Mouse (Mus musculus) brain, embryonic 14.5 days (tissue): Measurements from ENCODE around the gene Dqx1. TPM values are rescaled to one million over a fixed set of nuclear protein-coding genes. Genes with fewer than 3 reads are reported as not detected.

Experiments
- DNase-seq: peaks from one replicate; pipeline ENCODE4 v3.0.0-alpha.2; 2011; ENCODE audit warnings: low read depth
- CTCF ChIP-seq: fragments of 200-500 bp; IDR thresholded peaks from 2 replicates; pipeline ENCODE4 v1.5.1; 2012; ENCODE audit warnings: inconsistent platforms, mild to moderate bottlenecking, moderate library complexity, borderline replicate concordance; ENCODE audit not compliant: insufficient read depth, insufficient read length; ENCODE audit errors: extremely low read depth
- POLR2A ChIP-seq: fragments of 200-500 bp; IDR thresholded peaks from 2 replicates; pipeline ENCODE4 v1.6.1; 2012; ENCODE audit warnings: mild to moderate bottlenecking, inconsistent platforms, borderline replicate concordance; ENCODE audit not compliant: poor library complexity, insufficient read depth, insufficient read length, severe bottlenecking; ENCODE audit errors: extremely low read depth
- polyA plus RNA-seq: library from polyadenylated mRNA; depleted of rRNA; stranded (reverse); fragments of >200 nt; gene quantifications from 2 replicates; pipeline ENCODE4 v1.2.3, GENCODE M21; 2012

Gene Dqx1
- polyA plus RNA-seq, 1 experiment = 1.0 TPM

GRCm38 (mm10) chr6:83025221-83025620 lies 32.4 kb upstream of the Dqx1 start:
- DNase-seq = no peak
- TF ChIP-seq CTCF = no peak
- TF ChIP-seq POLR2A = no peak

DNA sequence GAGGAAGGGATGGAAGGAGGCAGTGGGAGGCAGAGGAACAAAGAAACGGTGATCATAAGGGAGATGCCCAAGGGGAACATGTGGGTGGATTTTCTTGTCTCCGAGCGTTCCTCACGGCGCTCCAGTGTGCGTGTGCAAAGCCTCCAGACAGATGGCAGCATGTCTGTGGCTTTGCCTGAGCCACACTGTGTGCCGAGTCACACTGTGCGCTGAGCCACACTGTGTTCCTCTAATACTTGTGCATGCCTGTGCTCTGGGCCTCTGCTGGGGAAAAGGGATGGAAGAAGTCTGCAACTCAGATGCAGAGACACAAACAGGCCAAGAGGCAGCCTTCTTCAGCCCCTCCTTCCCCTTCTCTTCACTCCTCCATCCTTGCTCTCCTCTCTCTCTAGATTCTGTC lies 30.4 kb upstream of the Dqx1 start:
- TF ChIP-seq CTCF = no peak
- no peak for TF ChIP-seq POLR2A
- no peak for DNase-seq

DNA sequence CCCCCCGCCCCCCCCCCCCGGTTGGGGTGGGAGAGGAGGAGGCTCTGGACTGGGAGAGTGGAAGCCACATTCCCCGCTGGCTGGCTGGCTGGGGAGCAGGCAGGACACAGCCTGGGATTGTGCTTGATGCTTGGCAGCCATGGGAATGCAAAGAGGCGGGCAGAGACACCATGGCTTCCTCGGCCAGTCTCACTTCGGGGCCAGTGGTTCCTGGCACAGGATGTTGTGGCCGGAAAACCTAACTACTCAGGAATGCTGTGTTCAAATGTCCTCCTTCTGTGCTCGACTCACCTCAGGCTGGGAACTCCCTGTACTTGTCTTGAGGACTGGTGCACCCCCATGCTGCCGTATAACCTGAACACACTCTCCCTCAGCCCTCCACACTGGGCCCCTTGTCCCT lies 29.9 kb upstream of the Dqx1 start:
- DNase-seq = no peak

GRCm38 (mm10) chr6:83029777-83030176 lies 27.9 kb upstream of the Dqx1 start:
- no peak for TF ChIP-seq POLR2A
- no peak for TF ChIP-seq CTCF
- DNase-seq = no peak

More for the DNA sequence above, 29.9 kb upstream of the Dqx1 start:
- TF ChIP-seq CTCF (no peak), POLR2A (no peak)

- DNase-seq = no peak
- TF ChIP-seq POLR2A = no peak
- no peak for TF ChIP-seq CTCF
Observed at GRCm38 (mm10) chr6:83031111-83031510, 26.5 kb upstream of the Dqx1 start.

- DNase-seq = no peak
- TF ChIP-seq POLR2A (no peak), CTCF (no peak)
Observed at GRCm38 (mm10) chr6:83031921-83032590, 25.6 kb upstream of the Dqx1 start.

GRCm38 (mm10) chr6:83032769-83033191 lies 24.9 kb upstream of the Dqx1 start:
- TF ChIP-seq CTCF (0 out of 2 replicates have a peak, but pooled peaks have one; percentile 5), POLR2A (no peak)
- DNase-seq = peak; percentile 52

GRCm38 (mm10) chr6:83033249-83034185 lies 24.1 kb upstream of the Dqx1 start, which contains the start of the genes Dok1 and Loxl3:
Gene Dok1, minus strand, starts transcription at chr6:83033471.
Gene Loxl3, plus strand, starts transcription at chr6:83034173.
- DNase-seq = peak; percentile 80
- TF ChIP-seq POLR2A = no peak
- TF ChIP-seq CTCF = no peak

DNA sequence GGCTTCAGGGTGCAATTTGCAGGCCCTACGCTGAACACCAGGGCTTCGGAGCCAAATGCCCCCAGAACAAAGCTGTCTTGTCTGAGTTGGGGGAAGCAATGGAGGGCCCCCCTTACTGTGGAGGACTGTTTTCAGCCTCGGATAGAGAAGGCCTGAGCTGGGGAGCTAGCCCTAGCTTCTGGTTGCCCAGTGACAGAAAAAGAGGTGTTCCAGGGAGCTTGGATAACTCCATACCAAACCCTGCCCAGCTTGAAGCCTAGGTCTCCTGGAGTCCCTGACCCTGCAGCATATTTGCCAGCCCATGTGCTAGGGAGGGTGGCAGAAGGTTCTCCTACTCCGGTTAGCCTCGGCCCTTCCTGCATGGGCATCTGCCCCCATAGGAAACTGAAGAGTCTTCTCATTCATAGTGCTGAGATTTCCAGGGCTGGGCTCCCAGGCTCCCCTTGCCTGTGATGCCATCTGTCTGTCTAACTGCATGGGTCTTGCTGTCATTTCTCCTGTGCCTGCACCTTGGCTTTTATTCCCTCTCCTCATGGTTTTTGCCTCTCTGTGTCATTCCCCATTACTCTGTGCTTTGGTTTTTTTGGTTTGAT lies 23.1 kb upstream of the Dqx1 start:
- DNase-seq = no peak
- TF ChIP-seq CTCF (no peak), POLR2A (no peak)

DNA sequence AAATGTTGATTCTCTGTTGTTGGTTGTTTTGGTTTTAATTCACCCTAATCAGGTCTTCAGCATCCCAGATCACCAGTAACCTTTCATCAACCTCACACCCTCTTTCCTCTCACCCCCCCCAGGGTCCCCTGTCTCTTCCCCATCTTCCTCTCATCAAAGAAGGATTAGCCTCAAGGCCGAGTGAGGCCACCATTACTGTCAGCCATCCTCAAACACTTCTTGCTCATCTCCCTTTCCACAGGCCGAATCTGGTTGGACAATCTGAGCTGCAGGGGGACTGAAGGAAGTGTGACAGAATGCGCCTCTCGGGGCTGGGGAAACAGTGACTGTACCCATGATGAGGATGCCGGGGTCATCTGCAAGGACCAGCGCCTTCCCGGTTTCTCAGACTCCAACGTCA lies 20.5 kb upstream of the Dqx1 start:
- no peak for DNase-seq
- TF ChIP-seq CTCF (no peak), POLR2A (no peak)

GRCm38 (mm10) chr6:83038496-83039012 lies 19.1 kb upstream of the Dqx1 start:
- TF ChIP-seq POLR2A (no peak), CTCF (no peak)
- DNase-seq = peak; percentile 80

DNA sequence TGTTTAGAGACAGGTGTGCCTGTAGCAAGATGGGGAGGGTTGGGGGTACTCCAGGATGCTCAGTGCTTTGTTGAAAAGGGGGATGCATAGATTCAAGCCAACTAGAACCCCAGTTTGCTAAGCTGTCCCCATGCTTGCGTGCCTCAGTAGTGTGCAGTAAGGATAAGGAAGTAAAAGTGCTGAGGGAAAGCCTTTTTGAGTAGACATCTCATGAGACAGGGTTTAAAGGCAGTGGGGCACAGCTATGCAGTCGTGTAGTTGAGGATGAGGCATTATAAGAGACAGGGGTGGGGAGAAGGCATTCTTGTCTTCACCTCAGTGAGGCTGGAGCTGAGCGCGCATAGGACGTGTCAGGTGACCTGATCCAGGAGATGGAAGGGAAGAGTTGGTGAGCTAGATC lies 17.0 kb upstream of the Dqx1 start:
- DNase-seq = no peak
- TF ChIP-seq CTCF (no peak), POLR2A (no peak)
